Mouse (Mus musculus) gastrocnemius, postnatal 36 days (tissue): ENCODE results near the gene Six2. TPM values are rescaled to one million over a fixed set of nuclear protein-coding genes. Genes with fewer than 3 reads are reported as not detected.
A peak's percentile ranks its signal among the peaks of the same experiment; 100 is the strongest.
"Not testable (repeated sequence)": the region's sequence is repeated elsewhere in the genome, so short reads cannot be mapped to it uniquely, and the experiment has no call there.

Experiments
- DNase-seq, 2 experiments: peaks; one replicate each; pipeline ENCODE4 v3.0.0; 2022
- intact Hi-C: fragments of 180-260 bp; cut with DNase I; formaldehyde crosslinking; loops from one replicate; pipeline ENCODE4 v1.15.1; 2025
- total RNA-seq, 2 experiments: library from RNA; stranded (reverse); gene quantifications; 2 replicates each; pipeline ENCODE4 v1.2.3; 2021

Six2 gene
- total RNA-seq, 2 experiments from 2014 or later, result 12.3 to 16.3 TPM

DNA sequence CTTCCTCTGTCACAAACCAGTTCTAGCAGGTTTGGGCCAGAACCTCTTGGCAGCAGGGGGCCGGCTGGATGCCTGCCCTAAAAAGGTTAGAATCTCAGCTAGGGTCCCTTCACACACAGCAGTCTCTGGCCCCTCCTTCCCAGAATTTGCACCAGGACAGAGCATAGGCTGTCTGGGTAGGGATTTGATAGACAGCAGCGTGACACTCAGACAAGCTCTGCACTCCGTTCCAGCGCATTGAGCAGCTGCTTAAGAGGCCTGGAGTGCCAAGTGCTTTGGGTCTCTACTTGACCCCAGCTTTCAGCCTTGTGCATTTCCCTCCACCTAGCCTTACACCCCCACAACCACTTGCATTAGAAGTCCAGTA is 2.9 kb upstream of the Six2 start:
- intact Hi-C loops, result no loop called here
- no peak for DNase-seq

DNA sequence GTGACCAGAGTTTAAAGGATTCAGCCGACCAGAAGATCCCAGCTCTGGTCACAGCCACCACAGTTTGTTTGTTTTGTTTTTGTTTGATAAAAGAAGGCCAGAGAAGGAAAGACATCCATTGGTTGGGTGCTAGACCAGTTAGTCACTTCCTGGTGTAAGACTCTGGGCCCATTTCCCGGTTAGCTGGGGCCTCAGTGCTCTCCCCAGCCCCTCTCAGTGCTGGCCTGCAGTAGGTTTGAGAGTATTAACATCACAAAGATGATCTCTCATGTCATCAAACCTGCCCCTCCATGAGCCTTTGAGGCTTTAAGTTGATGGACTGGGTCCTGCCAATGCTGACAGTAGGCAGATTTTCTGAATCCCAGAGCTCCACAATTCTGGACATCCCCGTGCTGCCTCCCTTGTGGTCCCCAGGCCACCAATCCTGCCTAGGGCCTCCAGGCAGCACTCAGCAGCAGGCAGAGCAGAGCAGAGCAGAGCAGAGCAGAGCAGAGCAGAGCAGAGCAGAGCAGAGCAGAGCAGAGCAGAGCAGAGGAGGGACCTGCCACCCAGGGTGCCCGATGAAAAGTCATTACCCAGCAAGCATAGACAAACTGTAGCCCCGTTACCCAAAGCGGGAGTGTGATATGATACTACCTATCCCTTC is 2.4 kb upstream of the Six2 start:
- intact Hi-C loops, result no loop called here
- no peak for DNase-seq

- no peak for DNase-seq
- intact Hi-C loops, result loop anchor here (2.0 kb wide), 1 partner anchor 111 kb away; no protein-coding TSS in a partner anchor
These were observed 1.8 kb upstream of the Six2 start for GRCm38 (mm10) chr17:85689807-85690319.

DNA sequence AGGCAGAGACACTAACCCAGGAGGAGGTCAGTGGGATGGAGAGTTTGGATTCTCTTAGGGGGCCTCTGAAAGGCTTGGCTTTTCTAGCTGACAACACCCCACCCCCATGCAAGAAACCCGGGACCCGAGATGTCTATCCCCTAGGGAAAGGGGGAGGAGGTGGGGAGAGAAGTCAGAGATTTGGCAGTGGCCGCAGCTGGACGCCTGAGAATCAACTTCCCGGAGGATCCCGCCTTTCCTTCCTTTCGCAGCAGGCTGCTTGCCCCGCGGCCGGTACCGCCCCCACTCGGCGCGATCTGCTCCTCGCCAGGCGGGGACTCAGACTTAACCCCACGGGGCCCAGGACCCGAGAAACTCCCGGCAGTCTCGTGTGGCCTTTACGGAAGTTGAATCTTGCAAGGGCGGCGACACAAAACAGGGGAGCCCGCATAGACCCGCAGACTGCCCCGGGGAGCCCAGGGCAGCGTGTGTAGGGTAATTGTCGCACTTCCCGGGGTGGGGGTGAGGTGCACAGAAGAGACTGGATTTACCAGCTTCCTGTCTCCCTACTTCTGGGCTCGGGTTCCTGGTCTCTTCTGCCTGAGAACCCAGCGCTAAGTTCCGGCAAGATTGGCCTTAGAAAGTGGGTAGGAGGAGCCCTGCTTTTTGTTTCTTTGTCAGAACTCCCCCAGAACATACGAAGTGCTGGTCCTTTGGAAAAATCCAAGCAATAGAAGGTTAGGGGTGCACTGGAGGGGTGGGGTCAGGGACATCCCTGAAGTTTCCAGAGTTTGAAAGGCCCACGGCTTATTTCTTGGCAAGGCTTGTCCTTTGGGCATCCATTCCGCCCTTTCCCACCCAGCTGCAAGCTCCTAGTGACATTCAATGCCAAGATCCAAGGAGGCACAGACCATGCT is 1.1 kb upstream of the Six2 start:
- peak; percentile 41 to 46 for DNase-seq
- intact Hi-C loops, result loop anchor here (2.0 kb wide), 1 partner anchor 112 kb away; no protein-coding TSS in a partner anchor

- intact Hi-C loops, result loop anchor here (2.0 kb wide), 1 partner anchor 113 kb away; no protein-coding TSS in a partner anchor
- no peak for DNase-seq
These were observed 446 bp downstream of the Six2 start for GRCm38 (mm10) chr17:85687421-85688235.

GRCm38 (mm10) chr17:85686476-85687420 is 1.3 kb downstream of the Six2 start:
- intact Hi-C loops, result no loop called here
- DNase-seq, result no peak

- intact Hi-C loops, result no loop called here
- no peak for DNase-seq
These were observed 2.3 kb downstream of the Six2 start for GRCm38 (mm10) chr17:85685689-85686281.

- intact Hi-C loops, result no loop called here
- DNase-seq, result no peak
These were observed 3.0 kb downstream of the Six2 start for GRCm38 (mm10) chr17:85684841-85685688.

DNA sequence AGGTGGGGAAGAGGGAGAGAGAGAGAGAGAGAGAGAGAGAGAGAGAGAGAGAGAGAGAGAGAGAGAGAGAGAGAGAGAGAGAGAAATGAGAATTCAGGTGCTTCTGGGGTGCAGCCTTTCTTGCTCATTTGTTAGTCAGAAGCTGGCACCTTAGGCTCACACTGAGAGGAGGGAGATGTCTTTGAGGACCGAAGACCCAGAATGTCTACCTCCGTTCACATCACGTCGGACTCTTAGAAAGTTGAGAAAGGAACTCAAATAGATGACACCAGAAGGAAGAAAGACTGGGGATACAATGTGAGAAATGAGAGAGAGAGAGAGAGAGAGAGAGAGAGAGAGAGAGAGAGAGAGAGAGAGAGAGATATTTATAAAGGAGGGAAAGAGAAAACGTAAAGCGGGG is 3.6 kb downstream of the Six2 start:
- DNase-seq, intact Hi-C loops: not testable (repeated sequence)

DNA sequence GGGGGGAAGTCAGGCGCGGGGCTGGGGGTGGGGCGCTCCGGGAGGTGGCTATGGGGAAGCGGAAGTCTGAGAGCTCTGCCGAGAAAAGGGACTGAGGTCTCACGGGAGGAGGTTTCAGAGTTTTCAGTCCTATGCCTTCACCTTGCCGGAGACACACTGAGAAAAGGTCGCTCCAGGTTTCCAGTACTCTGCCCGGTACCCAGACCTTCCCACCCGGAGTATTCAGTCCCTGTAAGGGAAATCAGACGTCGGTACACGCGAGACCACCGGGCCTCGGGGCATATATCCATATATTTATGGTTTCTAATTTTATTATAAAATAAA is 4.1 kb downstream of the Six2 start:
- intact Hi-C loops, result no loop called here
- no peak for DNase-seq

GRCm38 (mm10) chr17:85683111-85683983 is 4.7 kb downstream of the Six2 start:
- DNase-seq, result no peak
- intact Hi-C loops, result no loop called here

- intact Hi-C loops, result no loop called here
- DNase-seq, result no peak
These were observed 5.8 kb downstream of the Six2 start for GRCm38 (mm10) chr17:85682181-85682710.

DNA sequence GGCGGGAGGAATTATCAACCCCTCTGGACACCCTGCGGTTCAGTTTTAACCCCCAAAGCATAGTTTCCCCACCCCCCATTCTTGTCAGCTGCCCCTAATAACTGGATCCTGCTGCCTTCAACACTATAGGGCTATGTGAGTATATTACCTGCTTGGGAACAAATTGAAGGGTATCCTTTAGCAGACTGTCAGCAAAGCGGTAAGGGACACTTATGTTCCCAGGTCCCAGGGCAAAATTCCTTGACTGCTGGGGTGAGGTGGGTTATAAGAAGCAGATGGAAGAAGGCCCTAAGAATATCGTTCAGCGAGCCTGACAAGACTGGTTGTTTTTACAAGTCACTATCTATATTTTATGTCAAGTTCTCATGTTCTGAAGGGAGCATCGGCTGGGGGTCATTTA is 6.3 kb downstream of the Six2 start:
- intact Hi-C loops, result no loop called here
- DNase-seq, result no peak

DNA sequence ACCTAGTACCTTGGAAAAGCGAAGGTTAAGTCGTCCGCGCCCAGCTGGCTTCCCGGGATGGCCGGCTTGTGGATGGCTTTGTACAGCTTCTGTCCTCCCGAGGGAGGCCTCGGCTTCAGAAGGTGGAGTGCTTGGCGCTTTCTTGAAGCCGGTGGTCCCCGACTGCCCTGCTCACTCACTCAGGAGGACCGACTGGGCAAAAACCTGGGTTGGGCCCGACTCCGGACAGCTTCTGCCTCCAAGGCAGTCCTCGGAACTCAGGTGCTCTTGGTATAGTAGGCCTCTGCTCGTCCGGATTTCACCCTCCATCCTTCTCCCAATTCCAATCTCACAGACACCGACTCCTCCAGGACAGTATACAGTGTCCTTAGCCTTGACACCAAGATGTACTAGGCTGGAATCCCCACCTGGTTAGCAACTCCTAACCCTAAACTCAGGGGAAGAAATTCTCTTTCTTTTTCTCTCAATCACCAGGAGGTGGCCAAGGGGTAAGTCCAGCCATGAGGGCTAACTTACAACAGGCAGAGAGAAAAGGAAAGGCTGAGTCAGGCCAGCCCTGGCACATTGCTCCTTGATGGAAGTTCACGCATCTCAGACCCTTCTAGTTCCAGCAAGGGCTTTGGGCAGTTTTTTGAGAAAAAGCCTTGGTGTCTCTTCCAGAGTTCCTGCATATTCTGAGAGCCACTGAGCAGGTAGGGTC is 7.1 kb downstream of the Six2 start:
- intact Hi-C loops, result no loop called here
- DNase-seq, result no peak

DNA sequence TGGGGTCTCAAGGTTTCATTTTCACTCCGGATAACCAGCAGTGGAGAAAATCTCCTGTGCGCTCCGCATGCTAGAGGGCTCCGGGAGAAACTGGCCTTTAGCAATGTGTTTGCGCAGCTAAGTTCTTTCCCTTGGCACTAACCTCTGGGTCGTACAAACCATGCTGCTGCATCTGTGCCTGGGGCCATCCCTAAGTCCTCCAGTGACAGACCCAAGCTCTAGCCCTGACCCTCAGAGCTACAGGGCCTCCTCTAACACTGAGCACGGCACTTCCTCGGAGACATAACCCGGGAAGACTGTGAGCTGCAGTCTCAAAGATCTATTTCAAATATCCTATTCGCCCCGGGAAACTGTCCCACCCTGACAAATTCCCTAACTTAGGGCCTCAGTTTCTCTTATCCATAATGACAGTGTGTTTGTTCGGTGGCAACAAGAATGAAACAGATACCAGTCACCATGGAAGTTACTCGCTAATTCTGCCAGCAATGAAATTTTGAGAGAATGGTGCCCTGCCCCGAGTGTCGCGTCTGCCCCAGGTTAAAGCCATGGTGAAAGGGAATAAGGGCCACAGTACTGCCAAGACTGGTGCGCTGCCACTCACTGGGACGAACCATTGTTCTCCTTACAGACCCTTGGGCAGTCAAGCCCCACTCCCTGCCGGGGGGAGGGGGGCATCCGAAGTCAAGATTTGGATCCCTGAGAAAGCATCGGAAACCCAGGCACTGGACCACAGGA is 7.8 kb downstream of the Six2 start:
- no peak for DNase-seq
- intact Hi-C loops, result no loop called here

DNA sequence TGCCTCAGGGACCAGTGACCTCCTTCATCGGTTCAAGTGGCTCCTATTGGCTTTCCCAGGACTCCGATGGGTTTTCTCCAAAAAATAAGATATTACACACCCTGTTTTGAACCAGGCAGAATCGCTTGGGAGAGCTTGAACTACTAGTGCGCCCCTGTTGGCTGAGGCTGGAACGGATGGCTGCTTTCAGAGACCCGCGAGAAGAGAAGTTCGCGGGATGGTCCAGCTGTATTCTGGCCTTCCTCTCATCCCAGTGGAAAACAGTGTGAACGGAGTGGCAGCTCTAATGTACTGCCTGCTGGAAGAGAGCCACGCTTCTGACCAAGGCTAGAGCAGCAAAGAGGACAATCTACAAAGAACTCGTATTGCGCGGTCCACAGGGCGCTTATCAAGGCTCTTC is 8.4 kb downstream of the Six2 start:
- intact Hi-C loops, result no loop called here
- DNase-seq, result no peak
